Comparison of ENCODE assay signal across 8 mouse cellular contexts in the genomic region with DNA sequence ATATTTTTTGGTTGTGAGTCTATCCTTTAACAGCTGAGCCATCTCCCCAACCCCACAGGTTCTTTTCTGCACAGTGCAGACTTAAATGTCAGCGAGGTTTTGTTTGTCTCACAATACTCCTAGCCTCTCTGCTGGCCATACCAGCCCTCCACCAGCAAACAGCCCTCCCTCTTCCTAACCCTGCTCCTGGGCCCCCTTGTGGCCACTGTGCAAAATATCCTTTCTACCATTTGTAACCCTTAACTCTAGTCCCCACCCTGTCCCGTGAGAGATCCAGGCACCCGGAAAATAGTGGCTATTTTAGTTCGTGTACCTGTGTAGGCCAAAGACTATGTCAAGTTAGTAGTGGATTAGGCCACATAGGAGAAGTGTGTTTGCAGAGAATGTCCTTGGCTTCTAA. TPM values are rescaled to one million over a fixed set of nuclear protein-coding genes. Genes with fewer than 3 reads are reported as not detected.
DNase-seq lines count a peak whose midpoint lies in the region; ATAC-seq and TF ChIP-seq lines count a peak whose summit lies in the region.

No protein-coding gene starts in this region.

- DNase-seq in cerebellum, adult 9-11 months, result no peak
- DNase-seq in ovary, postnatal 36 days (ENCODE audit: low spot score), result peak; percentile 36
- DNase-seq in ovary, postnatal 10 days (ENCODE audit: low spot score), result no peak
- peak; percentile 70 for DNase-seq in kidney, postnatal 10 days
- DNase-seq in thymus, adult 2 months, result peak; percentile 59

- H3K27ac ChIP-seq in embryonic facial prominence, embryonic 15.5 days (replicated peaks), result no peak overlapping the region
- no peak overlapping the region for H3K27ac ChIP-seq in thymus, adult 2 months (ENCODE audit: control insufficient read depth, insufficient read depth, low read length)

- peaks cover 15% of the 10 kb centered on the region for H3K4me1 ChIP-seq in embryonic facial prominence, embryonic 15.5 days
- H3K4me1 ChIP-seq in thymus, adult 2 months (replicated peaks; ENCODE audit: control insufficient read depth, insufficient read depth, low read length), result no peaks in the 10 kb centered on the region

- peak; percentile 39; the same call in 1 of the 2 replicates for TF ChIP-seq CTCF in thymus, adult 2 months (IDR thresholded peaks at IDR 0.05; ENCODE audit: borderline replicate concordance, control insufficient read depth, extremely low read depth, insufficient read depth, low read length, poor library complexity)

- peak; percentile 40; the same call in 1 of the 2 replicates for ATAC-seq in cerebellum, adult (ENCODE audit: insufficient number of reproducible peaks, low FRiP score, low TSS enrichment)
- ATAC-seq in embryonic facial prominence, embryonic 15.5 days (ENCODE audit: insufficient number of reproducible peaks, low FRiP score, low TSS enrichment, low read depth), result 0 out of 2 replicates have a peak, but pooled peaks have one; percentile 34
- peak; percentile 84 for ATAC-seq in megakaryocyte, adult 5-6 weeks (ENCODE audit: poor library complexity, severe bottlenecking)

- no peak overlapping the region for H3K4me3 ChIP-seq in embryonic facial prominence, embryonic 15.5 days (replicated peaks)
- no peak overlapping the region for H3K4me3 ChIP-seq in thymus, adult 2 months (ENCODE audit: control insufficient read depth, insufficient read depth, low read length)

- H3K4me2 ChIP-seq in embryonic facial prominence, embryonic 15.5 days (replicated peaks), result no peak overlapping the region

- no peak for TF ChIP-seq POLR2A in thymus, adult 2 months (IDR thresholded peaks at IDR 0.05; ENCODE audit: control insufficient read depth, extremely low read depth, insufficient read depth, low read length, poor library complexity)

- H3K9ac ChIP-seq in embryonic facial prominence, embryonic 15.5 days, result no peak overlapping the region

- WGBS in embryonic facial prominence, embryonic 15.5 days, result 15% methylated on average over 4 of the region's 4 CpGs
- WGBS in thymus, adult 2 months, result 3% methylated on average over 4 of the region's 4 CpGs

- no peaks in the 10 kb centered on the region for H3K9me3 ChIP-seq in embryonic facial prominence, embryonic 15.5 days (replicated peaks)

- peaks cover 2% of the 10 kb centered on the region for H3K27me3 ChIP-seq in embryonic facial prominence, embryonic 15.5 days
- no peaks in the 10 kb centered on the region for H3K27me3 ChIP-seq in thymus, adult 2 months (ENCODE audit: control insufficient read depth, insufficient read depth, low read length)

- H3K36me3 ChIP-seq in embryonic facial prominence, embryonic 15.5 days, result peaks cover 2% of the 10 kb centered on the region
- H3K36me3 ChIP-seq in thymus, adult 2 months (ENCODE audit: control insufficient read depth, insufficient read depth, low read length), result no peaks in the 10 kb centered on the region

RNA-seq across cellular contexts. Expression of gene Cpne7, which starts 6.5 kb away (rescaled TPM):
- 6.5 and 6.9 TPM in 2 replicates for polyA plus RNA-seq in embryonic facial prominence, embryonic 15.5 days (2015; fragmentation: Nextera tagmentation; extraction: Ambion mirVana)
- total RNA-seq in megakaryocyte, adult 5-6 weeks (2015), result 0.11 TPM in 1 of 2 replicates, not detected in the other
- total RNA-seq in megakaryocyte, adult 5-6 weeks (2017), result 0.22 and 0.98 TPM in 2 replicates
- polyA plus RNA-seq in thymus, adult 2 months (2012; rRNA removed), result 2.1 and 3.1 TPM in 2 replicates

RNA-seq across cellular contexts. Expression of gene Rpl13, which starts 8.5 kb away (rescaled TPM):
- polyA plus RNA-seq in embryonic facial prominence, embryonic 15.5 days (2015; fragmentation: Nextera tagmentation; extraction: Ambion mirVana), result 1,311 and 1,540 TPM in 2 replicates
- 726 and 746 TPM in 2 replicates for total RNA-seq in megakaryocyte, adult 5-6 weeks (2015)
- 1,905 and 2,227 TPM in 2 replicates for total RNA-seq in megakaryocyte, adult 5-6 weeks (2017)
- 3,303 and 3,543 TPM in 2 replicates for polyA plus RNA-seq in thymus, adult 2 months (2012; rRNA removed)

RNA-seq across cellular contexts. Expression of gene Sult5a1, which starts 47.5 kb away (rescaled TPM):
- polyA plus RNA-seq in embryonic facial prominence, embryonic 15.5 days (2015; fragmentation: Nextera tagmentation; extraction: Ambion mirVana), result 47.8 and 50.7 TPM in 2 replicates
- not detected in 2 replicates for total RNA-seq in megakaryocyte, adult 5-6 weeks (2015)
- total RNA-seq in megakaryocyte, adult 5-6 weeks (2017), result not detected in 2 replicates
- 12.4 and 17.5 TPM in 2 replicates for polyA plus RNA-seq in thymus, adult 2 months (2012; rRNA removed)

RNA-seq across cellular contexts. Expression of gene Spg7, which starts 47.9 kb away (rescaled TPM):
- polyA plus RNA-seq in embryonic facial prominence, embryonic 15.5 days (2015; fragmentation: Nextera tagmentation; extraction: Ambion mirVana), result 40.8 and 41.5 TPM in 2 replicates
- total RNA-seq in megakaryocyte, adult 5-6 weeks (2015), result 39.2 and 40.0 TPM in 2 replicates
- total RNA-seq in megakaryocyte, adult 5-6 weeks (2017), result 34.3 and 56.2 TPM in 2 replicates
- polyA plus RNA-seq in thymus, adult 2 months (2012; rRNA removed), result 126 and 145 TPM in 2 replicates

Comparison
In these comparisons a context has a peak if more than half of its experiments do, and no peak if none do; other contexts are left out.
1. DNase-seq: peak in ovary, postnatal 36 days (single experiment), kidney, postnatal 10 days (single experiment) and thymus, adult 2 months (single experiment); none in cerebellum, adult 9-11 months (single experiment) and ovary, postnatal 10 days (single experiment).
2. ATAC-seq: peak in every context shown above with its lines; median percentile 84 in megakaryocyte, adult 5-6 weeks; 40 in cerebellum, adult; 34 in embryonic facial prominence, embryonic 15.5 days.